Mouse (Mus musculus): ENCODE measurements around the gene Sh3d19.
"Not testable (repeated sequence)": the region's sequence is repeated elsewhere in the genome, so short reads cannot be mapped to it uniquely, and the experiment has no call there.

Gene Sh3d19

GRCm38 (mm10) chr3:86093213-86093845 is 122.4 kb downstream of the Sh3d19 start:
- peak in 1 of 2 experiments; percentile 52 for DNase-seq (ENCODE audit: low spot score in 2 of 2)

DNA sequence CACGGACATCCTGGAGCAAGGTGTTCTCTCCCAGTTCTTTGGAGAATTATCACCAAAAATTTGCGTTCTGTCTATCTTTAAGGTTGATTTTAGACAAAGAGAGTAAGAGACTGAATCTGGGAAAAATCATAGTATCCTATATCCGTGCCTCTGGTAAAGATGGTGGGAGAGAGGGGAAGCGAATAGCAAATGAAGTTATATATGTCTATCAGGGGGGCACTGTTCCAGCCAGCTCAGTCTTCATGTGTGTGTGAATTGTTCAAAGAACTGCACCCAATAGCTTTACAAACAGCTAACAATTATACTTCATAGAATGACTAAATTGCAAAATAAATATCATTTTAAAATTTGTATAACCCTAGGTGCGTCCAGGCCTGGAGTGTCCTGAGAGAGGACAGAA is 123.0 kb downstream of the Sh3d19 start:
- peak in 1 of 2 experiments; percentile 5 for DNase-seq (ENCODE audit: low spot score in 2 of 2)

DNA sequence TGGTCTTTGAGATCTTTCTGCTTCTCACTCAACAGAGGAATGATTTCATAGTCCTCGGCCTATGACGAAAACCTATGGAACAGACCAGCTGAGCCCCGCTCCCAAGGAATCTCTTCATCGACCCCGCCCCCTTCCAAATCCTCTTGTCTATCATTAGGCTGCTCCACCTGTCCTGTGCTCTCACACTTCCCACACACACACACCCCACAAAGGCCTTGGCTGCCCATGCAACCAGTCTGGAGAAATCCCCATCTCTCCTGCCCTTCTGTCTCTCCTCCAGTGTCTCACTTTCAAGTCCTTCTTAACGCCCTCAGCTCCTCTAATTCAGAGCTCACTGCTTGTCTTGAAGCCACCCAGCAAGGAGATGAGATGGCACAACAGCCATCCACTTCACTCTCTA is 131.0 kb downstream of the Sh3d19 start:
- no peak for DNase-seq (ENCODE audit: low spot score in 2 of 2)

- no peak for DNase-seq (ENCODE audit: low spot score in 2 of 2)
Observed at GRCm38 (mm10) chr3:86103449-86104291, 132.8 kb downstream of the Sh3d19 start.

DNA sequence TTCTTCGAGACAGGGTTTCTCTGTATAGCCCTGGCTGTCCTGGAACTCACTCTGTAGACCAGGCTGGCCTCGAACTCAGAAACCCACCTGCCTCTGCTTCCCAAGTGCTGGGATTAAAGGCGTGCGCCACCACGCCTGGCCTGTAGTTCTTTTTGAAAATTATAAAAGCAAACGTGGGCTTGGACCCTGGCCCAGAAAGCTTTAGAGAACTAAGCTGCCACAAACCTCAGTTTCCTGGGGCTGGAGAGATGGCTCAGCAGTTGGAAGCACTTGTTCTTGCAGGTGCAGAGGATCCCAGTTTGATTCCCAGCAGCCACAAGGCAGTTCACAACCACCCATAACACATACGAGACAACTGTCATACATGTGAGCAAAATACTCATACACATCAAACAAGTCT is 133.5 kb downstream of the Sh3d19 start:
- not testable (repeated sequence) for DNase-seq (ENCODE audit: low spot score in 2 of 2)

- no peak for DNase-seq (ENCODE audit: low spot score in 2 of 2)
Observed at GRCm38 (mm10) chr3:86104909-86105308, 134.0 kb downstream of the Sh3d19 start.

DNA sequence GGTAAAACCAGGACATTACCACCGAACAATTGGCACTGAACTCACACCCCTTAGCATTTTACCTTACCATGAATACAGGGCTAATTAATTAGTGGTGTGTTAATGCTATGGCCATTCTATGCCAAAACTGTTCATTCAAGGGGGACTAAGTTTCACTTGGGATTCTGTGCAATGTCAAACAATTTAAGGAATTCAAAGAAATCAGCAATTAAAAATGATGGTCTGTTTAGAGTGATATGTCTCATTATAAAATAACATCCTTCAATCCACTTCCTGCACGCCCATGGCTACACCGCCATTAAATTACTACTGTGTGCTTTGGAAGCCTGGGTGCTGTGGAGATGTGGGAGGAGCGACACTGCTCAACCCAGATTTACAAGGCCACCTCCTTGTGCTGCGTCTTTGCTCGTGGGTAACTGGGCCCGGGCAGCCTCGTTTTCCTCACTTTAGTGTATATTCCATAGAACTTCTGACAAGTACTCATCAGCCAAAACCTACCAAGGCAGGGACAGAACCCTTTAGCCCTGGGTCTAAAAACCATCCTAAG is 135.2 kb downstream of the Sh3d19 start:
- DNase-seq (ENCODE audit: low spot score in 2 of 2), result no peak

GRCm38 (mm10) chr3:86107637-86108539 is 137.0 kb downstream of the Sh3d19 start:
- no peak for DNase-seq (ENCODE audit: low spot score in 2 of 2)

- no peak for DNase-seq (ENCODE audit: low spot score in 2 of 2)
Observed at GRCm38 (mm10) chr3:86108576-86108975, 137.7 kb downstream of the Sh3d19 start.

GRCm38 (mm10) chr3:86109099-86109498 is 138.2 kb downstream of the Sh3d19 start:
- no peak for DNase-seq (ENCODE audit: low spot score in 2 of 2)

DNA sequence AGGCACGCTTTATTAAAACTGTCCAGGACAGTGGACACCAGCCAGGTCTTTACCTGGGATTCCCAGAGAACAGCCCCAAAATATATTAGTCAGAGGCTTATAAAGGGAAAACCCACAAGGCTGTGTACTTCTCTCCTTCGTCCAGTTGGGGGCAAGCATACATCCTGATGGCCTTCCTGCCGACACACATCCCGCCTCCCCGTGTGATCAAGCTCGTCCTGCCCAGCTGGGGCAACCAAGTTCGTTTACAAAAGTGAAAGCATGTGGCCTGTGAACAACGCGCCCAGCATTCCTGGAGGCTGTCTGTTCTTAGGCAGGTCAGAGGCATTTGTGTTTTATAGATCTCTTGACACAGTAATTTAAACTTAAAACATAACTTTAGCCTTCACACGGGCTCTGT is 139.2 kb downstream of the Sh3d19 start:
- DNase-seq (ENCODE audit: low spot score in 2 of 2), result no peak

DNA sequence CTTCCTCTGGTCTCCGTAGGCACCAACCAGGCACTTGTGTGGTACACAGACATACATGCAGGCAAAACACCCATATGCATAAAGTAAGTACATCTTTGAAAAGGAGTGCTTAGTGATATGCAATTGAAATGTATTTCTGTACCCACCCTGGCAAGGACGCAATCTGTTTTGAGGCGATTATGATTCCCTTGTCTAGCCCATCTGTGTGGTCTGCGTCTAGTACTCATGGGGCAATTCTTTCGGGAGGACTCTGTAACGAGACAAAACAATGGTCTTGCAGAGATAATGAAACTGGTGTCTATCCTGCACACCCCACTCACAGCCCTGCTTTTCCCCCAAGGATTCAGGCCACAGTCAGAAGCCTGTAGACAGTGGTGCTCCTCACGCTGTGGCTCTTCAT is 141.9 kb downstream of the Sh3d19 start:
- DNase-seq (ENCODE audit: low spot score in 2 of 2), result no peak

DNA sequence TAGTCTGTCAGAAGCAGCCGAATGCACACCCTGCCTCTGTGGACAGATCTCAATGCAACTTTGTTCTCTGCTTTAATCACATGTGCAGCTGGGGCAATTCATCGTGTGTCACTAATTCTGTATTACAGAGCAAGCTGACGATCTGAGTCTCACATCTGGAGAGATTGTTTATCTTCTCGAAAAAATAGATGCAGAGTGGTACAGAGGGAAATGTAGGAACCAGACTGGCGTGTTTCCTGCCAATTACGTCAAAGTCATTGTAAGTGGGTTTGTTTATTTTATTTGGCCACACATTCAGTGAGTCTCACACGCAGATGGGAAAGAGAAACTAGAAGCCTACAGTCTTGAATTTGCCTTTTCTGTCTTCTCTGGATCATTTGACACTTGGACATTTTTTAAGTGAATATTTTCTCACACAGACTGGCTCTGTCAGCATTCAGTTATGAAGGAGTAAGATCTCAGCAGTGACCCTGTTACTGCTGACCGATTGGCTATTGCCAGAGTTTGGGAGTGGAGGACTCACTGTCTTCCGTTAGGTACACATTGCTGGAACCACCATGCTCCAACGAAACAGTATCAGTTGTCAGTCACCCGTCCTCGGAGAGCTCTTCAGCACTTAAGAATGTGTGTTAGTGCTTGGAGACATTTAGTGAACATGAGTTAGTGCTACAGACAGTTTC is 143.9 kb downstream of the Sh3d19 start:
- DNase-seq (ENCODE audit: low spot score in 2 of 2), result no peak

GRCm38 (mm10) chr3:86116951-86117350 is 146.0 kb downstream of the Sh3d19 start:
- no peak for DNase-seq (ENCODE audit: low spot score in 2 of 2)

DNA sequence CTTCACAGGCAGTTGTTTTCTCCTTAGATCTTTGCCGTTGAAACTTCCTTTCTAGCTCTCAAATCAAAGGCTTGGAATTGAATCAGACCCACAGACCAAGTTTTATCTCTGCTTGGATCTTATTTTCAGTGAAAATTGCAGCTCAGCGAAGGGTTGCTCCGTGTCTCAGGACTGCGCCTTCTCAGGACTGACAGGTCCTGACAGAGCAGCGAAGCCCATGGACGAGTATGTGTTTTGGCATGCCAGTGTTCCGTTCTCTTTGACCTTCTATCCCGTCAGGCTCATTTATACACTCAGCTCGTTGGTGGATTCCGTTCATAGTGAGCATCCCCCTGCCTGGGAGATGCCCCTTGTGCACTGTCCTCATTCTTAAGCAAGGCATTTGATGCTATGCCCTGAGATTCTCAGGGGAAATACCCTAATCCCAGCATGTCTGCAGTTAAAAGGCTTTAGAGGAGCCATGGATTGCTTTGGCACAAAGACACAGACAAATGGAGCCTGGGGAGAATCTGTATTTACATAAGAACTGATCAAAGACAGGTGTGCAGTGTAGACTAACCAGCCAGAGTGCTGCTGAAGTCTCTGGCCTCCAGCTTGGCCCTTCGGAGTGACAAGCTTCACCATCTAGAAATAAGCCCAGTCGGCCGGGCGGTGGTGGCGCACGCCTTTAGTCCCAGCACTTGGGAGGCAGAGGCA is 148.5 kb downstream of the Sh3d19 start:
- no peak for DNase-seq (ENCODE audit: low spot score in 2 of 2)

DNA sequence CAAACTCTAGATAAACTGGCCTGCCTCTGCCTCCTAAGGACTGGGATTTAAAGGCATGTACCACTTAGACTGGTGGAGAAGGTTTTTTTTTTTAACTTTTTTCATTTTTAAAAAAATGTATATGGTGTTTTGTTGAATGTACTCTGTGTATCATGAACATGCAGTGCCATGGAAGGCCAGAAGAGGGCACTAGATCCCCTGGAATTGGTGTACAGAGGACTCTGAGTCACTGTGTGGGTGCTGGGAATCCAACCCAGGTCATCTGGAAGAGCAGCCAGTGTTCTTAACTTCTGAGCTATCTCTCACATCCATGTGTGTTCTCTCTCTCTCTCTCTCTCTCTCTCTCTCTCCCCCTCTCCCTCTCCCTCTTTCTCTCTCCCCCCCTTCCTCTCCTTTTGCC is 151.2 kb downstream of the Sh3d19 start:
- DNase-seq (ENCODE audit: low spot score in 2 of 2), result no peak

GRCm38 (mm10) chr3:86123251-86123746 is 152.4 kb downstream of the Sh3d19 start:
- no peak for DNase-seq (ENCODE audit: low spot score in 2 of 2)

- DNase-seq (ENCODE audit: low spot score in 2 of 2), result peak in 1 of 2 experiments; percentile 70
Observed at GRCm38 (mm10) chr3:86129757-86130156, 158.8 kb downstream of the Sh3d19 start.

- DNase-seq (ENCODE audit: low spot score in 2 of 2), result no peak
Observed at GRCm38 (mm10) chr3:86134939-86135638, 164.2 kb downstream of the Sh3d19 start.
